Mouse (Mus musculus): ENCODE measurements around the gene Spint4.

GRCm38 (mm10) chr2:164705328-164705727, 7.0 kb downstream of the Spint4 start:
- TF ChIP-seq CTCF (conservative IDR thresholded peaks at IDR 0.05; ENCODE audit: low read length): no peak
- no peak for TF ChIP-seq POU5F1 (IDR thresholded peaks at IDR 0.05; ENCODE audit: borderline replicate concordance, low read length)

Measured in E14TG2a.4 (cell line).